Mouse (Mus musculus) neural tube, embryonic 11.5 days (tissue): Measurements from ENCODE around the gene Sik2. TPM values are rescaled to one million over a fixed set of nuclear protein-coding genes. Genes with fewer than 3 reads are reported as not detected.

Experiments
- ATAC-seq: fragments of 200-750 bp; cut with Nextera tagmentation; 2 replicates; pipeline ENCODE4 v1.8.0; 2017; ENCODE audit warnings: moderate number of reproducible peaks, mild to moderate bottlenecking, moderate TSS enrichment, moderate library complexity; ENCODE audit not compliant: insufficient read depth, low FRiP score, low TSS enrichment
- DNase-seq: peaks from one replicate; pipeline ENCODE4 v3.0.0-alpha.2; 2015; ENCODE audit warnings: low spot score
- H3K27ac ChIP-seq: fragments of 300-500 bp; sonication (generic); 2 replicates; pipeline ENCODE4 v1.5.1; 2014; ENCODE audit warnings: low read depth, mild to moderate bottlenecking, low read length
- H3K27me3 ChIP-seq: fragments of 300-500 bp; sonication (generic); 2 replicates; pipeline ENCODE4 v1.6.1; 2014; ENCODE audit warnings: mild to moderate bottlenecking, low read length, mixed read lengths; ENCODE audit not compliant: control insufficient read depth, insufficient read depth
- H3K36me3 ChIP-seq: fragments of 300-500 bp; sonication (generic); 2 replicates; pipeline ENCODE4 v1.6.1; 2014; ENCODE audit warnings: mild to moderate bottlenecking, low read length, moderate library complexity, mixed read lengths; ENCODE audit not compliant: control insufficient read depth, insufficient read depth
- H3K4me1 ChIP-seq: fragments of 300-500 bp; sonication (generic); 2 replicates; pipeline ENCODE4 v1.6.1; 2014; ENCODE audit warnings: low read length, mixed read lengths; ENCODE audit not compliant: control insufficient read depth, insufficient read depth
- H3K4me2 ChIP-seq: fragments of 300-500 bp; sonication (generic); 2 replicates; pipeline ENCODE4 v1.6.1; 2014; ENCODE audit warnings: low read depth, mild to moderate bottlenecking, moderate library complexity
- H3K4me3 ChIP-seq: fragments of 300-500 bp; sonication (generic); 2 replicates; pipeline ENCODE4 v1.5.1; 2014; ENCODE audit warnings: low read depth, low read length
- H3K9ac ChIP-seq: fragments of 300-500 bp; sonication (generic); 2 replicates; pipeline ENCODE4 v1.6.1; 2014; ENCODE audit warnings: mild to moderate bottlenecking, low read length
- H3K9me3 ChIP-seq: fragments of 300-500 bp; sonication (generic); 2 replicates; pipeline ENCODE4 v1.6.1; 2016; ENCODE audit warnings: low read length; ENCODE audit not compliant: control insufficient read depth
- WGBS: fragments of 180-500 bp; shearing (Covaris S2); extraction: QIAGEN DNeasy Blood & Tissue Kit; methylation state at CpG from one replicate; pipeline ENCODE4 v1.1.7; 2014; 5-methylcytosine and 5-hydroxymethylcytosine counted together
- polyA plus RNA-seq: library from polyadenylated mRNA; unstranded; fragments of >200 nt; fragmentation: Nextera tagmentation; extraction: Ambion mirVana; gene quantifications from 2 replicates; pipeline ENCODE4 v1.2.1, GENCODE M21; 2014

Gene Sik2
- polyA plus RNA-seq: 12.4 and 15.3 TPM in 2 replicates

DNA sequence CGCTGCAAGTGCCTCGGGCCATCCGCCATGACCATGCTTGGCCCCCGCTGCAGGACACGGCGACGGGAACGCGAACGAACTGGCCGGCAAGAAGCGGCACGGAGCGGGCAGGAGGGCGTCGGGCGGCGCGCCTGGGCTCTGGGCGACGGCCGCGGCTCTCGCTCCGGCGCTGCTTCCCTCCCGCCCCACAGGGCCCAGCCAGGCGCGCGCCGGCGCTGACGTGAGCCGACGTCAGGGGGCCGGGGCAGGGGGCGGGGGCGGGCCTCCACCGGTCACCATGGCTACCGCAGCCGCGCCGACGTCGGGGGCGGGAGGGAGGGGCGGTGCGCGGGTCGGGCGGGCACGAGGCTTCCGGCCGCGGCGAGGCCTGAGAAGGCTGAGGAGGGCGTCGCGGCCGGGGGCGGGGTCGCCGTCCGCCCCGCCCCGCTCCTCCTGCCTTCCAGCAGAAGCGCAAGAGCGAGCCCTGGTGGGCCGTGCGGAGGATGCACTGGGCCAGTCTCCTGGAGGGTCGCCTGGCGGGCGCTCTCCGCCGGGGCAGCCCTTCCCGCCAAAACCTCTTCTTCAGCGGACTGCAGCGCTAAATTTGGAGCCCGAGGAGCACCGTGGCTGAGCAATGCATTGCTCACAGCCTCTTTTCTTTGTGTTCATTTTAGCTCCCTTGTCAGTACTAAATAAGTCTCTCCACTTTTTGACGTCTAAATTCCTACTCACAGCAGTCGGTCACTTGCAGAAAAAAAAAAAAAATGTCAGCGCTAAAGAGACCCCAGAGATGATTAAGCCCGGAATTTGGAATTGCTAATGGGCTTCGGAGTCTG, at the start of gene Sik2:
Sik2 (minus strand) TSS at position 233 of the 815 bp plus-strand sequence.
- no peaks in the 10 kb centered on the region for H3K36me3 ChIP-seq
- peaks cover 2% of the 10 kb centered on the region; the same call in 1 of the 2 replicates for H3K4me1 ChIP-seq
- H3K9ac ChIP-seq: peak within 1 kb of the TSS; percentile 83
- under 1% methylated on average over 56 of the region's 85 CpGs for WGBS
- ATAC-seq: peak; percentile 95
- peak; percentile 98 for DNase-seq
- H3K27me3 ChIP-seq: no peaks in the 10 kb centered on the region
- H3K4me3 ChIP-seq: peak within 1 kb of the TSS; percentile 83
- no peaks in the 10 kb centered on the region for H3K9me3 ChIP-seq
- peak within 1 kb of the TSS; percentile 87 for H3K4me2 ChIP-seq
- 0 out of 2 replicates have a peak within 1 kb of the TSS, but pooled peaks have one; percentile 27 for H3K27ac ChIP-seq

DNA sequence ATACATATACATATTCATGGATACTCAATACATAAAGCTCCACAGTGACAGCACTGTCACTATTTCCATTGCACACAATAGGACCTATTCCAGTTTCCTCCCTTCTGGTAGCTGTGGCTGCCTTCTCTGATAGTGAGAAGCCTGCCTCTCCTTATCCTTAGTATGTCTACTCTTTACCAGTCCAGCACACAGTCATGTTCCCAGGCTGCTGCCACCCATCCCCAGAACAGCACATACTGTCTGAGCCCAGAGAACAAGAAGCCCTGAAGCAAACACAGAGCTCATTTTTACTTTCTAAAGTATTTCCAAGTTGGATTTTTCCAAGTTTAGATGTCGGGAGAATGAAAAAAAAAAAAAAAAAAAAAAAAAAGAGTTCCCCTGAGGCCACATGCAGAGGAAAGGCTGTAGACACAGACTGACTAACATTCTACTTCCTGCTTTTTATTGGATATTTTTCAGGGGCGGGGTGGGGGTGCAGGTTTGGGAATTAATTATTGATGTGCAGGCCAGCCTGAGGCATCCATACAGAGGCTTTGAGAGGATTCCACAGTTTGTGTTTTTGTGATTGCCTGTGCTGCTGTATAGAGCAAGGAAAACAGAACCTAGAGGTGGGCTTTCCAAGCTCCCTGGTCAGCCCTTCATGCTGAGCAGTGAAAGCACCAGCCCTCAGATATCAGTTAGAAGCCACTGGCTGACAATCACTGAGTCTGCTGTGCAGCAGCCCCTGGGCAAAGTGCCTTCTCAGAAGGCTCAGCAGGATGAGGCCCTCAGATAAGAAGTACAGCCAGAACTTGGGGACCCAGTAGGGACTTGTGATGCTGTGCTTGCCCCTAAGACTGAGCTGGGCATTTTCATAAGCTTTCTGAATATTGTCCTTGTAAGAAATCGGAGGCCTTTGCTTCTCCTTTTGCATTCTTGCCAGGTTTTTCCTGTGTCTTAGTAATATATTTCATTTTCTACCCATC, 47.8 kb upstream of the Sik2 start:
- DNase-seq (no peak), ATAC-seq (no peak)
- no peak overlapping the region for H3K9ac ChIP-seq
- H3K27ac ChIP-seq: no peak overlapping the region
- no peaks in the 10 kb centered on the region for H3K27me3 ChIP-seq
- H3K4me1 ChIP-seq: no peaks in the 10 kb centered on the region
- no peak overlapping the region for H3K4me3 ChIP-seq
- H3K9me3 ChIP-seq: no peaks in the 10 kb centered on the region
- no peak overlapping the region for H3K4me2 ChIP-seq
- 74% methylated on average over 3 of the region's 3 CpGs for WGBS
- H3K36me3 ChIP-seq: no peaks in the 10 kb centered on the region

DNA sequence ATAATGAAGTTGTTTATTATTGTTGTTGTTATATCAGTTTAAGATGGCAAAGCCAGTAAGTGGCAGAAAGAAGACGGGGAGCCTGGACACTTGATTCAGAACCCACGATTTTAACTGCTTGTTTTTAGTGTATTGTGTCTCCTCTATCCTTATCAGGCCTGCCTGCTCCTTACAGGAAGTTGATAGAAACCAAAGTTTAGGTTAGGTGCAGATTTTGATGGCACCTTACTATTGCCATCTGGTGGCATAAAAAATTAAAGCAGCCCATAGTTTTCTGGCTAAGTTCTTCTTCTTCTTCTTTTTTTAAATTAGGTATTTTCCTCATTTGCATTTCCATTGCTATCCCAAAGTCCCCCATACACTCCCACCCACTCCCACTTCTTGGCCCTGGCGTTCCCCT, 43.3 kb upstream of the Sik2 start:
- no peaks in the 10 kb centered on the region for H3K4me1 ChIP-seq
- H3K27me3 ChIP-seq: no peaks in the 10 kb centered on the region
- 85% methylated on average over 3 of the region's 3 CpGs for WGBS
- H3K4me2 ChIP-seq: no peak overlapping the region
- ATAC-seq: no peak
- no peak overlapping the region for H3K27ac ChIP-seq
- no peak overlapping the region for H3K4me3 ChIP-seq
- H3K9ac ChIP-seq: no peak overlapping the region
- DNase-seq: no peak
- H3K36me3 ChIP-seq: no peaks in the 10 kb centered on the region
- H3K9me3 ChIP-seq: no peaks in the 10 kb centered on the region

DNA sequence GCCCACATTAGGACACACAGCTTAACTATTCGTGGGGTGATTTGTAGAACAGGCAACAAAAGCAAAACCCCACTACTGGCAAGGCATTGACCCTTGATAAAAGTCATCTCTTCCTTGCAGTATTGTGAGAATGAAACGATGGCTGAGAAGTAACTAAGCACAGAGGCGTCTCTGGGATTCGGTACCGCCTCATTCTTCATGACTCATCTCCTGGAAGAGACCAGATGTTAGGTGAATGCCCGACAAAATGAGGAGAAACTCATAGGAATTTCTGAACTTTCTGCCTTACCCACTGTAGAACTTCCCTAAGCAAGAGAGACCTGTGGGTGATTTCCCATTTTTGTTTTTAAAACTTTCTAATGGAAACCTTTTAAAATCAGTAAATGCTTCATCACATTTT, 33.3 kb upstream of the Sik2 start:
- no peak for DNase-seq
- Histone ChIP-seq H3K27ac (no peak overlapping the region), H3K9me3 (no peaks in the 10 kb centered on the region), H3K4me3 (no peak overlapping the region), H3K9ac (no peak overlapping the region), H3K36me3 (no peaks in the 10 kb centered on the region), H3K4me2 (no peak overlapping the region), H3K4me1 (no peaks in the 10 kb centered on the region), H3K27me3 (no peaks in the 10 kb centered on the region)
- no peak for ATAC-seq
- 76% methylated on average over 6 of the region's 6 CpGs for WGBS

DNA sequence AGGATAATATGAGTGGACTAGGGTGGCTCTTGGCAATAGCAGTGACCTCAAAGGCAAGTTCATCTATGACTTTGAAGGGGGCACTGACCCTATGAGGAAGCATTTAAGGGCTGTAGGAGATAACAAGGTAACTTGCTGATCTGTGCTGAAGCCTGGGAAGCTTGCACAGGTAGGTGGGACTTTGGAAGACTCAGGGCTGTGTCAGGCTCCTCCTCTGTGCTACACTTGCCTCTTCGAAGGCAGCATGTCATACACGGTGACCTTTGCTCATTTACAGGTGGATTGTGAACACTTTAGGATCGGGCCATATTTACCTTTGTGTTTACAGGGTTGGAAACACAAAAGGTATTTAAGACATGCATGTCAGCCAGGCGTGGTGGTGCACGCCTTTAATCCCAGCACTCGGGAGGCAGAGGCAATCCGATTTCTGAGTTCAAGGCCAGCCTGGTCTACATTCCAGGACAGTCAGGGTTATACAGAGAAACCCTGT, 32.7 kb upstream of the Sik2 start:
- H3K27ac ChIP-seq: no peak overlapping the region
- no peaks in the 10 kb centered on the region for H3K27me3 ChIP-seq
- DNase-seq: no peak
- H3K4me1 ChIP-seq: no peaks in the 10 kb centered on the region
- H3K4me3 ChIP-seq: no peak overlapping the region
- H3K9ac ChIP-seq: no peak overlapping the region
- ATAC-seq: no peak
- no peak overlapping the region for H3K4me2 ChIP-seq
- H3K36me3 ChIP-seq: no peaks in the 10 kb centered on the region
- no peaks in the 10 kb centered on the region for H3K9me3 ChIP-seq
- 94% methylated on average over 7 of the region's 7 CpGs for WGBS

DNA sequence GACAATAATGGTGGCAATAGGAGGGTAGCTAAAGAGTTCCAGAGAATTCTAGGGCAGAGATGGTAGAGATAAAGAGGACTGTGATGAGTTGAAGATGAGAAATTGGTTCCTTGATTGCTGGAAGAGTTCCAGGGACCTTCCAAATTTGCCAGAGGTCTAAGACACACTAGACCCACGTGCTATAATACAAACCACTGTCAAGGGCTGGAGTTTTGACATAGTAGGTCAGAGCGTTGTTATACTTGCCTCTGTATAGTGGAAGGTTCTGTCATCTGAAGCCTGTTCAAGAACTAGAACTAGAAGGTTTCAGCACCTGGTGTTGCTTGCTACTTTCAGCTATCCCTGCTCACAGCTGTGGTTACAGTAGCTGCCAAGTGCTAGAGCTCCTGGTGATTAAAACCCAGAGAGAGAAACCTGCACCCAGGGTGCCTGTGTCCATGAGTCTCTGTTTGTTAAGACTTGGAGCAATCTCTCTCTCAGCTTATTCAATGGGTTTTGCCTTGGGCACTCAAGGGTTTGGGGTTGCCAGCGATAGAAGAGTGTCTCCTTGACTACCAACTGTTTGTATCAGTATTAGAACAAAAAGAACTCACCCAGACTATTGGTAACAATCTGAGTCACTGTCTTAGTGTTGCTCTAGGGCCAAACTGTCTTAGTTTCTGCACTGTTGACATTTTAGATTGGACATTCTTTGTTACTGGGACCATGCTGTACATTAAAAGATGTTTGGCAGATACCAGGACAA, 24.1 kb upstream of the Sik2 start:
- no peaks in the 10 kb centered on the region for H3K4me1 ChIP-seq
- DNase-seq (no peak), ATAC-seq (no peak)
- no peak overlapping the region for H3K4me3 ChIP-seq
- H3K36me3 ChIP-seq: no peaks in the 10 kb centered on the region
- H3K27me3 ChIP-seq: no peaks in the 10 kb centered on the region
- no peak overlapping the region for H3K9ac ChIP-seq
- H3K27ac ChIP-seq: no peak overlapping the region
- WGBS: 91% methylated on average over 3 of the region's 3 CpGs
- no peaks in the 10 kb centered on the region for H3K9me3 ChIP-seq
- no peak overlapping the region for H3K4me2 ChIP-seq

DNA sequence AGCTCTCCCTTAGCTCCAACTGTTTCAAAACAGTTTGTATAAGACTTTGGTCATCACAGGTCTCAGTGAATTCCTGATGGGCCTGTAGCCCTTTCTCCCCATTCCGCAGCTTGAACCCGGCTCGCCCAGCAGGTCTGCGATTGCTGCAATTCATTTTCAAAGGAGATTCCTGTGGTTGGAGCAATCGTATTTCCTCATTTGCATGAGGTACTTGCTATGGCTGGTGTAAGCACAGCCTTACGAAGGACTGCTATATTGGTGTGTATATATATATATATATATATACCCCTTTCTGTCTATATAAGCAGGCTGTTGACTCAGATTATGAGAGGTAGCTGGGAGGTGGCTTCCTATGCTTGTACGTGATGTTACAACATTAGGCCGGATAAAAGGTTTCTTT, 23.4 kb upstream of the Sik2 start:
- Histone ChIP-seq H3K9me3 (no peaks in the 10 kb centered on the region), H3K4me3 (no peak overlapping the region), H3K4me1 (no peaks in the 10 kb centered on the region), H3K9ac (no peak overlapping the region), H3K36me3 (no peaks in the 10 kb centered on the region), H3K27ac (no peak overlapping the region), H3K4me2 (no peak overlapping the region), H3K27me3 (no peaks in the 10 kb centered on the region)
- 45% methylated on average over 8 of the region's 8 CpGs for WGBS
- ATAC-seq (no peak), DNase-seq (no peak)

DNA sequence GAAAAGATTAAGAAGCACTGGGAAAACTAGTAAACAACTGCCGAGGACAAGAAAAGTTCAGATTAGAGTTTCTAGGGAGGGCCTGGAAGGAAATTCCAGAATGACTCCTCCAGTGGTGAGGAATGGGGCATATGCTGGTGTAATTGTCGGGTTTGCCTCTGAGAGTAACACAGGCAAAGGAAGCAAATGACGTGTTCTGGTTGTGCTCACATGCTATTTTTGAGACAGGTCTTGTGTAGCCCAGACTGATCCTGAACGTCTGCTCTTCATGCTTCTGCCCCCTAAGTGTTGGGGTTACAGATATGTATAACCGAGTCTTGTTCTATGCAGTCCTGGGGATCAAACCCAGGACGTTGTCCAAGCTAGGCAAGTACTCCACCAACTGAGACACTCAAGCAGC, 22.7 kb upstream of the Sik2 start:
- no peak for DNase-seq
- Histone ChIP-seq H3K27ac (no peak overlapping the region), H3K27me3 (no peaks in the 10 kb centered on the region), H3K4me3 (no peak overlapping the region), H3K4me2 (no peak overlapping the region), H3K9ac (no peak overlapping the region), H3K36me3 (no peaks in the 10 kb centered on the region), H3K9me3 (no peaks in the 10 kb centered on the region), H3K4me1 (no peaks in the 10 kb centered on the region)
- ATAC-seq: no peak
- WGBS: 66% methylated on average over 6 of the region's 6 CpGs
